Mouse (Mus musculus) cerebral cortex, adult 2 months (tissue): ENCODE measurements around the gene Prlh.

Experiments
- WGBS: fragments of 180-500 bp; shearing (Covaris S2); methylation state at CpG from one replicate; pipeline ENCODE4 v1.1.7; 2018; 5-methylcytosine and 5-hydroxymethylcytosine counted together

The Prlh gene

GRCm38 (mm10) chr1:90956245-90957096 lies 3.6 kb downstream of the Prlh start:
- 38% methylated on average over 7 of the region's 7 CpGs for WGBS

- 83% methylated on average over 4 of the region's 4 CpGs for WGBS
Measured at GRCm38 (mm10) chr1:90962526-90962925, 9.6 kb downstream of the Prlh start.

- 40% methylated on average over 3 of the region's 3 CpGs for WGBS
Measured at GRCm38 (mm10) chr1:90962994-90963393, 10.1 kb downstream of the Prlh start.

- WGBS: 66% methylated on average over 7 of the region's 7 CpGs
Measured at GRCm38 (mm10) chr1:90967583-90967982, 14.7 kb downstream of the Prlh start.

DNA sequence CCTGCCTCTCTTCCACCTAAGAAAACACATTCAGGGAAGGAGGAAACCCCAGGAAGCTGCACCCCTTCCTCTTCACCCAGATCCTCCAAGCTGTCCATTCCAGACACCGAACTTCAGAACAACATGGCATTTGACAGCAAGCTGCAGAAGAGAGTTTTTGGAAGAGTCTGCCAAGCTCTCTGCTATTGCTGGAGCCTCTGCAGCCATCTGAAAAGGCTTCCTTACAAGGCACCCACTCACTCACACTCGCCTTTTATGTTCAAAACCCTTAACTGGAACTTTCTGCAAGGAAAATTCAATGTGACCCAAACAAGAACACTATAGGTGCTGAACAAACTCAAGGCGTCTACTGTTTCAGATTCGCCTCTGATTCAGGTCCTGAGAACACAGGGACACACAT lies 15.7 kb downstream of the Prlh start:
- 23% methylated on average over 4 of the region's 4 CpGs for WGBS

GRCm38 (mm10) chr1:90969347-90969784 lies 16.5 kb downstream of the Prlh start, which contains the start of gene Rab17:
TSS of gene Rab17 (minus strand) at chr1:90969661.
- WGBS: 56% methylated on average over 9 of the region's 9 CpGs

- WGBS: 83% methylated on average over 10 of the region's 10 CpGs
Measured at GRCm38 (mm10) chr1:90969881-90970390, 17.0 kb downstream of the Prlh start.

GRCm38 (mm10) chr1:90972911-90973573 lies 20.1 kb downstream of the Prlh start:
- WGBS: 23% methylated on average over 9 of the region's 9 CpGs

GRCm38 (mm10) chr1:90973574-90973911 lies 20.6 kb downstream of the Prlh start:
- WGBS: 78% methylated on average over 2 of the region's 2 CpGs

GRCm38 (mm10) chr1:90974906-90975649 lies 22.2 kb downstream of the Prlh start:
- WGBS: 20% methylated on average over 12 of the region's 12 CpGs

GRCm38 (mm10) chr1:90975960-90976359 lies 23.1 kb downstream of the Prlh start:
- 69% methylated on average over 4 of the region's 4 CpGs for WGBS

GRCm38 (mm10) chr1:90980638-90981330 lies 27.9 kb downstream of the Prlh start:
- 37% methylated on average over 10 of the region's 10 CpGs for WGBS

DNA sequence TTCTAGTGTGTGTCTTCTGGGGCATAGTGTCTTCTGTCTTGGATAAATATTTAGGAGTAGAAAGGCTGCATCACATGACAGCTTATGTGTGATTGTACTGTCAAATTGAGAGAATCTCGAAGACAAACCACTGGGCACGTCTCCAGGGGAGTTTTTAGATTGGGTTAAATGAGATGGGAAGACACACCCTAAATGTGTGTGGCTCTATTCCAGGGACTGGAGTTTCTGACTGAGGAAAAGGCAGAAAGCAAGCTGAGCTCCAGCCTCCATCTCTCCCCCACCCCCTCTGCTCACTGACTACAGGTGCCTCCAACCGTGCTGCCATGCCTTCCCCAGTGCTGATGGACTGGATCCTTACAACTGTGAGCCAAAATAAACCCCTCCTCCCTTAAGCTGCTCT lies 28.4 kb downstream of the Prlh start:
- 38% methylated on average over 3 of the region's 3 CpGs for WGBS

DNA sequence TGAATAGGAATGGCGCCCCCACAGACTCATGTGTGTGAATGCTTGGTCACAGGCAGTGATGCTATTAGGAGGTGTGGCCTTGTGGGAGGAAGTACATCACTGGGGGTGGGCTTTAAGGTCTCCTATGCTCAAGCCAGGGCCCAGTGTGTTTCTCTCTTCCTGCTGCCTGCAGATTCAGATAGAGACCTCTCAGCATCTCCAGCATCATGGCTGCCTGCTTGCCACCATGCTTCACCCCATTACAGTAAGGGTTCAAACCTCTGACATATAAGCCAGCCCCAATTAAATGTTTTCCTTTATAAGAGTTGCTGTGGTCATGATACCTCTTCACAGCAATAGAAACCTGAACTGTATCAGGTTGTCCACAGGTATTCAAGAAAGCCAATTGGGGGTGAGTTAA lies 43.0 kb downstream of the Prlh start:
- 90% methylated on average over 1 of the region's 1 CpGs for WGBS

GRCm38 (mm10) chr1:90997136-90997535 lies 44.2 kb downstream of the Prlh start:
- WGBS: 80% methylated on average over 4 of the region's 4 CpGs

GRCm38 (mm10) chr1:90997641-90998040 lies 44.7 kb downstream of the Prlh start:
- 87% methylated on average over 5 of the region's 5 CpGs for WGBS

GRCm38 (mm10) chr1:90998268-90998890 lies 45.5 kb downstream of the Prlh start, which contains the start of gene Lrrfip1:
TSS of gene Lrrfip1 (plus strand) at chr1:90998737.
- 2% methylated on average over 59 of the region's 59 CpGs for WGBS

GRCm38 (mm10) chr1:90998891-90999611 lies 46.1 kb downstream of the Prlh start:
- under 1% methylated on average over 41 of the region's 41 CpGs for WGBS

- WGBS: 50% methylated on average over 10 of the region's 10 CpGs
Measured at GRCm38 (mm10) chr1:90999911-91000601, 47.1 kb downstream of the Prlh start.

DNA sequence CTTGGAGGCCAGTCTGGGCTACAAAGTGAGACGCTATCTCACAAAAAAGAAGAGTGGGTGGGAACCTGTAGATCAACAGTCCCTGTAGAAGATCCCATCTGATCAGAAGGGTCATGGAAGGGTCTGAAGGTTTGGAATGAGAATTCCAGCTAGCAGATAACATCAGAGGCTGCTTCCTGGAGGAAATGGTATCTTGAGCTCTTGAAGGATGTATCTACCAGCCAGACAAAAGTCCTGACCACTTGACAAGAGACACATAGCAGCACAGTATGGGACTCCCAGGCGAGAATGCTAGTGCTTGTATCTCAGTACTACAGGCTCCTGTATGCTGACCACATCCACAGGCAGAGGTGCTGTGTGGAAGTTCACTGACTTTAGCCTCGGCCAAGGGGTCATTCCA lies 48.2 kb downstream of the Prlh start:
- 92% methylated on average over 3 of the region's 3 CpGs for WGBS
